Mouse (Mus musculus) liver, embryonic 18 days (tissue): Measurements from ENCODE around the gene Aldob. TPM values are rescaled to one million over a fixed set of nuclear protein-coding genes. Genes with fewer than 3 reads are reported as not detected.

ENCODE experiments used
- polyA plus RNA-seq: library from polyadenylated mRNA; depleted of rRNA; stranded (reverse); fragments of >200 nt; gene quantifications from 2 replicates; pipeline ENCODE4 v1.2.3, GENCODE M21; 2012; rRNA removed

Gene Aldob
- polyA plus RNA-seq: 895 and 929 TPM in 2 replicates

DNA sequence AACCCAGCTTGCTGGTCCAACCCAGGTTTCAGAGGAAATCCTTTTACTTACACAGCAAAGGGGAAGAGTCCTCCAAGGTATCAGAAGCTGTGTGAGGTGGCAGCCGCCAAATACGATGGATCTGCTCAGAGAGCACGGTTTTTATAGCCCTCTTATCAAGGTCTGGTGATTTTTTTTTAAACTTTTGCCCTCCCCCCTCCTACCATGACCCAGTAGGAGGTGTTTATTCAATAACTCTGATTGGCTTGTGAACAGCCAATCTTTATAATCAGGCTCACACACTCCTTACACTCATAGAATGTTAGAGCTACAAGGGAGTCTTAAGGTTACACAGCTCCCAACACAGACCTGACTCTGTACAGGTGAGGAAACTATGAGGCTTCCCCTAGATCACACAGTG lies at the start of gene Aldob:
Gene Aldob (minus strand): TSS at position 164 of the 400 bp plus-strand sequence.

DNA sequence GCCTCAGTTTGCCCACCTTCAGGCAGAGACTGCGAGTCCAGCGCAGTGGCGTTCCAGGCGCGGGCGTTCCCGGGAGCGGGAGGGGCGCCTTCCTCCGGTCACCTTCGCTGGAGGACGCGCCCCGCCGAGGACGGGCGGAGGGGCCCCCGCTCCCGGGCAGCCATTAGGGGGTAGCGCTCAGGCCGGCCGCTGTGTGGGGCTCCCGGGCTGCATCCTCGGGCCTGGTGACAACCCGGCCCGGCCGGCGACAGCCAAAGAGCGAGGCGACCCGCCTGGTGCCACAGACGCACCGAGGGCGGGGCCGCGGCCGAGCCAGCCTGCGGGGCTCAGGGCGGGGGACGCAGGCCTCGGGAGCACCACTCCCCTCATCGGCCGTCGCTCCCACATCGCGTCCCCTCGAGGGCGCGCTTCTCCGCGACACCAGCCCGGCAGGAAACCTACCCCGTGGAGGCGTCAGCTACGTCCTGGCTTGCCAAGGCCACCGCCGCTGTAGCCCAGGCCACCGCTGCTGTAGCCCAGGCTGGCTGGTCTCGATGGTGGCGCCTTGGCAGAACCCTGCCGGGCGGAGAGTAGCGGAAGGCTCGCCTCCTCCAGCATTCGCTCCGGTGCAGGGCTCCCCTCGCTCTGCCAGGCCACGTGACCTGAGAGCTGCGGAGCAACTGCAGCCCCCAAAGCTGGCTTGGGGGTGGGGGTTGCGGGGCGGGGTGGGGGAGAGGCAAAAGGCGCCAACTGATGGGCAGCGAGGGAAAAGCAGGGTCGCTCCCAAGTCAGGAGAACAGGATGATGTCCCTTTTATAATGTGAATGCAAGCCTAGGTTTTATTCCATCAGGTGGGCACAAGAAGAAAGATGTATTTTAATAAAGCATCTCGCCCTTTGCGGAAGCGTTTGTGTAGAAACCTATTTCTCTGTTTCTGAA lies 48.1 kb upstream of the Aldob start, which contains the start of gene Tmem246:
Gene Tmem246 (minus strand): TSS at position 694 of the 918 bp plus-strand sequence.

DNA sequence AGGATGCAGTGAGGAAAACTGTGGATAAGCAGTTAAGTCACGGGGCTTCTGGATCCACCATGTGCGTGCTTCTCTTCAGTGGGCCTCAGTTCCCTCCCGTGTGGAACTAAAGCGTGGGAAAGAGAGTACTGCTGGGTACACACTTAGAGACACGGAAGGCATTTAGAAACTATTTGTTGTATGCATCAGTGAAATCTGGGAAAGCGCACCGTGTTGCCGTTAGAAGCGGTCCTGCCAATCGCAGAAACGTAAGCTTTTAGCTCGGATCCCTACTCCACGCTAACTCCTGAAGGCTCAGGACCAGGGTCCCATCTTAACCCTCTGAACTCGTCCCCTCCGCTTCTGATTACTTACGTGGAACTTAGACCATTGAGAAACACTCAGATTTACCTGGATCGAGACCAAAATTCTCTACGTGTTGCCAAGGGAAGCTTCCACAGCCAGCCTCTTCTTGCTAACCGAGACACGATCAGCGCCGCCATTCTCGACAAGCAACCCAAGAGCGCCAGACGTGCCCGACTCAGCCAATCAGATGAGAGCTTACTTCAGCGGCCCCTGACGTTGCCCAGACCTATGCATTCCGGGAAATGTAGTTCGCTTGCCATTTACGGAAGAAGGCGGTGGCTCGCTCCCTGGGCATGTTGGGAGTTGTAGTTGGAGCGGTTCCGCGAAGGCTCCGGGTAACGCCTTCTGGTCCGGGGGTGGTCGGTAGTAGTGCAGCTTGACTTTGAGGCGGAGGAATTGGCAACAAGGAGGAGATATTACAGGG lies 28.6 kb downstream of the Aldob start, which contains the start of the genes Mrpl50 and Zfp189:
Gene Mrpl50 (minus strand): TSS at position 522 of the 769 bp plus-strand sequence.
Gene Zfp189 (plus strand): TSS at position 605 of the 769 bp plus-strand sequence.

DNA sequence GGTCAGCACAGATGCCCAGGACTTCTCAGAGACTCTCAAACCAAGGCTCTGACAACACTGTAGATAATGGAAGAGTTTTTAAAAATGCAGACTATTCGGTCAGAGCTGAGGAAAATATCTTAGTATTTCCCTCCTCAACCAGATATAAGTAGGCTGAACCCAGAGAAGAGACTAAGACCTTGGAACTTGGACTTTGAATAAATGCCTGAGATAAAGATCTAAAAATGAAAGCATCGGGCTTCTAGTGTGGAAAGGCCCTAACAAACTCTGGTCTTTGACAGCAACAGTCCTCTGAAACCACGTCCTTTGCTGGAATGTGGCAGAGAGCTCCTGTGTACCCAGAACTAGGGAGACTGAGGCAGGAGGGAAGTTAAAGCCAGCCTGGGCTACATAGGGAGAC lies 43.0 kb downstream of the Aldob start, which contains the start of gene Baat:
Gene Baat (minus strand): TSS at position 172 of the 400 bp plus-strand sequence.

Other genes with a start within 250 kb of the Aldob start
- 5.8 and 8.0 TPM in 2 replicates for gene Acnat2, start 141.4 kb downstream of the Aldob start, polyA plus RNA-seq
- gene Acnat1, start 75.6 kb downstream of the Aldob start, polyA plus RNA-seq: 8.8 and 10.5 TPM in 2 replicates
- gene Baat, start 43.0 kb downstream of the Aldob start, polyA plus RNA-seq: 6.3 and 11.9 TPM in 2 replicates
- 28.9 and 29.5 TPM in 2 replicates for gene Mrpl50, start 28.5 kb downstream of the Aldob start, polyA plus RNA-seq
- 1.7 and 1.8 TPM in 2 replicates for gene Zfp189, start 28.4 kb downstream of the Aldob start, polyA plus RNA-seq
- 2.8 and 3.3 TPM in 2 replicates for gene Tmem246, start 48.3 kb upstream of the Aldob start, polyA plus RNA-seq
- gene Rnf20, start 82.5 kb upstream of the Aldob start, polyA plus RNA-seq: 11.6 and 13.4 TPM in 2 replicates
- gene Ppp3r2, start 132.5 kb upstream of the Aldob start, polyA plus RNA-seq: not detected in 2 replicates